In the genomic region with DNA sequence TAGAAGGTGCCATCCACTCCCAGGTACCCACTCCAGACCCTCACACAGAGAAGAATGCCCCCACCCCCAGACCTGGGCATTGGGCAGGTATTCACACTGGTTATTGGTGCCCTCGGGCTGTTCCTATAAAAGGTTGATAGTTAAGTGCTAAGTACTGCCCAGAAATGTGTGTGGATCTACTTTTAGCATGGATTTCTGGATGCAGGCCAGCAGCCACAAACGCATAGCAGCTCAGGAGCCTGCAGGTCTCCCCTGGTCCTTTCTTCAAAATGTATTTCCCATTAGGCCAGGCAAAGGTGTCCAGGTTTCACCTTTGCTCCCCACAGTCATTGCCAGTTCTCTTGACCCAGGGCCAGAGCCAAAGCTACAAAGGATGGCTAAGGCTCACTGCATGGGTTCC, we compare ENCODE assay signal across 27 mouse cellular contexts.
DNase-seq lines count a peak whose midpoint lies in the region; ATAC-seq lines count a peak whose summit lies in the region.
"Had no signal": no experiment of that assay in that cellular context is flagged by ENCODE, and none has a peak within 500 bp of the region (broad histone marks: within the 10 kb centered on the region; RNA-seq: fewer than 3 reads in every experiment).

No protein-coding gene starts in this region.

- H3K27me3 ChIP-seq in heart, embryonic 16.5 days (ENCODE audit: control insufficient read depth, insufficient read depth, low read length) = no peaks in the 10 kb centered on the region
- no peaks in the 10 kb centered on the region for H3K27me3 ChIP-seq in heart, embryonic 11.5 days (ENCODE audit: control insufficient read depth, insufficient read depth, low read length)
- H3K27me3 ChIP-seq in heart, embryonic 10.5 days (ENCODE audit: insufficient read depth, poor library complexity, severe bottlenecking) = peaks cover 12% of the 10 kb centered on the region; the same call in 1 of the 2 replicates
- H3K27me3 ChIP-seq: forebrain, embryonic 12.5 days; forebrain, embryonic 15.5 days; heart, embryonic 15.5 days had no signal

- intact Hi-C loops in heart, postnatal 14 days (cut with DNase I) = no loop called here
- intact Hi-C loops in heart, postnatal 36 days (cut with DNase I) = no loop called here

- peak; percentile 52; the same call in 1 of the 2 replicates for ATAC-seq in heart, embryonic 16.5 days (replicated peaks; ENCODE audit: extremely low read depth, insufficient read depth, low FRiP score)
- ATAC-seq in heart, embryonic 11.5 days (replicated peaks; ENCODE audit: insufficient number of reproducible peaks, low FRiP score, low TSS enrichment) = no peak
- ATAC-seq: activated CD4-positive, CD25-positive, alpha-beta regulatory T cell, adult 4 months; forebrain, embryonic 15.5 days; hindbrain, postnatal 0 days; inflammation-experienced regulatory T-cells, adult 6 months; intestine, embryonic 16.5 days had no signal

- H3K4me2 ChIP-seq in heart, embryonic 16.5 days (ENCODE audit: low read depth, low read length) = no peak overlapping the region
- H3K4me2 ChIP-seq in heart, embryonic 11.5 days = no peak overlapping the region
- H3K4me2 ChIP-seq: embryonic facial prominence, embryonic 13.5 days; forebrain, embryonic 12.5 days; forebrain, embryonic 15.5 days; heart, embryonic 15.5 days; hindbrain, embryonic 14.5 days had no signal

- no peak overlapping the region for H3K9ac ChIP-seq in heart, embryonic 16.5 days (ENCODE audit: low read length)
- no peak overlapping the region for H3K9ac ChIP-seq in heart, embryonic 11.5 days (ENCODE audit: low read depth, low read length)
- H3K9ac ChIP-seq: embryonic facial prominence, embryonic 13.5 days; forebrain, embryonic 12.5 days; forebrain, embryonic 15.5 days; heart, embryonic 15.5 days; hindbrain, embryonic 14.5 days had no signal

- H3K4me3 ChIP-seq in heart, embryonic 16.5 days (ENCODE audit: low read length) = no peak overlapping the region
- no peak overlapping the region for H3K4me3 ChIP-seq in heart, embryonic 11.5 days (ENCODE audit: low read depth, low read length)
- H3K4me3 ChIP-seq in heart, embryonic 10.5 days = no peak overlapping the region
- H3K4me3 ChIP-seq: embryonic facial prominence, embryonic 10.5 days; embryonic facial prominence, embryonic 13.5 days; erythroblast, embryonic 14.5 days; forebrain, embryonic 12.5 days; forebrain, embryonic 15.5 days; heart, embryonic 15.5 days had no signal

- peaks cover 5% of the 10 kb centered on the region for H3K4me1 ChIP-seq in heart, embryonic 16.5 days (ENCODE audit: control insufficient read depth, insufficient read depth, low read length)
- no peaks in the 10 kb centered on the region for H3K4me1 ChIP-seq in heart, embryonic 11.5 days (ENCODE audit: control insufficient read depth, insufficient read depth, low read length)
- H3K4me1 ChIP-seq in heart, embryonic 10.5 days = 0 out of 2 replicates have a peak, but pooled peaks cover 2% of the 10 kb centered on the region
- H3K4me1 ChIP-seq: forebrain, embryonic 12.5 days; forebrain, embryonic 15.5 days had no signal

- no peaks in the 10 kb centered on the region for H3K36me3 ChIP-seq in heart, embryonic 16.5 days (ENCODE audit: control insufficient read depth, insufficient read depth)
- H3K36me3 ChIP-seq in heart, embryonic 11.5 days (ENCODE audit: control insufficient read depth, insufficient read depth, low read length) = no peaks in the 10 kb centered on the region
- H3K36me3 ChIP-seq in heart, embryonic 10.5 days = no peaks in the 10 kb centered on the region
- H3K36me3 ChIP-seq: embryonic facial prominence, embryonic 10.5 days; embryonic facial prominence, embryonic 13.5 days; forebrain, embryonic 12.5 days; forebrain, embryonic 15.5 days; heart, embryonic 15.5 days had no signal

- WGBS in heart, embryonic 16.5 days = 30% methylated on average over 2 of the region's 2 CpGs
- WGBS in heart, embryonic 11.5 days (ENCODE audit: insufficient replicate concordance) = 61% methylated on average over 2 of the region's 2 CpGs
- 69% methylated on average over 2 of the region's 2 CpGs for WGBS in heart, embryonic 10.5 days

- H3K9me3 ChIP-seq in heart, embryonic 16.5 days (replicated peaks; ENCODE audit: control insufficient read depth, low read length) = no peaks in the 10 kb centered on the region
- no peaks in the 10 kb centered on the region for H3K9me3 ChIP-seq in heart, embryonic 11.5 days (replicated peaks; ENCODE audit: control insufficient read depth, low read length)
- H3K9me3 ChIP-seq in heart, embryonic 10.5 days = no peaks in the 10 kb centered on the region
- H3K9me3 ChIP-seq: embryonic facial prominence, embryonic 10.5 days; embryonic facial prominence, embryonic 13.5 days; forebrain, embryonic 12.5 days; forebrain, embryonic 15.5 days; heart, embryonic 15.5 days had no signal

- no peak overlapping the region for H3K27ac ChIP-seq in heart, embryonic 16.5 days (ENCODE audit: low read length)
- no peak overlapping the region for H3K27ac ChIP-seq in heart, embryonic 11.5 days (ENCODE audit: low read depth, low read length)
- H3K27ac ChIP-seq in heart, embryonic 10.5 days = no peak overlapping the region
- H3K27ac ChIP-seq: embryonic facial prominence, embryonic 10.5 days; embryonic facial prominence, embryonic 13.5 days; forebrain, embryonic 12.5 days; forebrain, embryonic 15.5 days; heart, embryonic 15.5 days; hindbrain, embryonic 14.5 days; hindbrain, postnatal 0 days had no signal

- DNase-seq in heart, adult 18-20 months = peak; percentile 28 to 34
- no peak for DNase-seq in heart, adult 9 months (ENCODE audit: low spot score in 2 of 2)
- peak; percentile 17 to 43 for DNase-seq in heart, postnatal 14 days
- no peak for DNase-seq in heart, embryonic 10.5 days (ENCODE audit: low spot score)
- peak; percentile 3 to 10 for DNase-seq in heart, postnatal 36 days
- no peak for DNase-seq in urinary bladder, postnatal 36 days (ENCODE audit: low spot score in 2 of 2)
- DNase-seq: adrenal gland, adult 8-10 months; adrenal gland, postnatal 25 days; cerebellum, adult 11-12 months; cerebellum, adult 8-10 months; cerebellum, postnatal 36 days; embryo, embryonic 11 days; gastrocnemius, postnatal 25 days; kidney, adult 18-20 months had no signal

Comparison
In these comparisons a context has a peak if more than half of its experiments do, and no peak if none do; other contexts are left out.
1. DNase-seq: peak in heart, adult 18-20 months (2 of 2), heart, postnatal 14 days (2 of 2) and heart, postnatal 36 days (2 of 2); none in heart, adult 9 months (0 of 2), heart, embryonic 10.5 days (single experiment) and urinary bladder, postnatal 36 days (0 of 2).